Mouse (Mus musculus): ENCODE data around the gene Tsc22d2. TPM values are rescaled to one million over a fixed set of nuclear protein-coding genes. Genes with fewer than 3 reads are reported as not detected.
A peak's percentile ranks its signal among the peaks of the same experiment; 100 is the strongest.

Gene Tsc22d2
- total RNA-seq, 1 experiment = 20.9 TPM

- no peak for DNase-seq (ENCODE audit: low read depth, low spot score)
- TF ChIP-seq HCFC1 (IDR thresholded peaks at IDR 0.05; ENCODE audit: borderline replicate concordance, insufficient read depth, low read length) (no peak), ZC3H11A (IDR thresholded peaks at IDR 0.05; ENCODE audit: borderline replicate concordance, low read depth, low read length) (peak; percentile 15; the same call in 1 of the 2 replicates)
- Histone ChIP-seq H3K9ac (ENCODE audit: insufficient read depth, low read depth, low read length, poor library complexity, severe bottlenecking) (no peak overlapping the region), H3K4me1 (ENCODE audit: control insufficient read depth in 2 of 2, insufficient read depth in 2 of 2, low read length in 2 of 2, poor library complexity in 1 of 2) (peaks cover 2 to 3% of the 10 kb centered on the region in 2 experiments; a peak in 2 of 4 replicates), H3K27ac (ENCODE audit: insufficient read depth, low read depth, low read length, poor library complexity, severe bottlenecking) (no peak overlapping the region), H3K36me3 (ENCODE audit: control insufficient read depth, insufficient read depth, low read length, poor library complexity, severe bottlenecking) (no peaks in the 10 kb centered on the region), H3K4me3 (ENCODE audit: insufficient read depth in 1 of 2, low read depth in 1 of 2, low read length in 2 of 2, poor library complexity in 1 of 2, severe bottlenecking in 1 of 2) (no peak overlapping the region), H3K9me3 (ENCODE audit: control insufficient read depth, insufficient read depth, low read depth, low read length) (no peaks in the 10 kb centered on the region)
- in situ Hi-C loops (cut with MboI; ENCODE audit: low sequenced_read_pairs in 2 of 2, unreplicated experiment in 2 of 2) = no loop called here
Measured at GRCm38 (mm10) chr3:58511581-58511980, 97.1 kb downstream of the Tsc22d2 start.

- in situ Hi-C loops (cut with MboI; ENCODE audit: low sequenced_read_pairs in 2 of 2, unreplicated experiment in 2 of 2) = no loop called here
- Histone ChIP-seq H3K9me3 (ENCODE audit: control insufficient read depth, insufficient read depth, low read depth, low read length) (no peaks in the 10 kb centered on the region), H3K4me1 (ENCODE audit: control insufficient read depth in 2 of 2, insufficient read depth in 2 of 2, low read length in 2 of 2, poor library complexity in 1 of 2) (peaks cover 2 to 3% of the 10 kb centered on the region in 2 experiments; a peak in 2 of 4 replicates)
Measured at GRCm38 (mm10) chr3:58512740-58513139, 98.2 kb downstream of the Tsc22d2 start.

GRCm38 (mm10) chr3:58513483-58513882 is 99.0 kb downstream of the Tsc22d2 start:
- no peaks in the 10 kb centered on the region for H3K36me3 ChIP-seq (ENCODE audit: control insufficient read depth, insufficient read depth, low read length, poor library complexity, severe bottlenecking)
- TF ChIP-seq HCFC1 (IDR thresholded peaks at IDR 0.05; ENCODE audit: borderline replicate concordance, insufficient read depth, low read length) = no peak
- no peak for TF ChIP-seq ZC3H11A (IDR thresholded peaks at IDR 0.05; ENCODE audit: borderline replicate concordance, low read depth, low read length)
- TF ChIP-seq MAFK (IDR thresholded peaks at IDR 0.05; ENCODE audit: insufficient read depth, low read depth, low read length) = no peak
- TF ChIP-seq ZNF384 (IDR thresholded peaks at IDR 0.05; ENCODE audit: low read depth, low read length) = no peak
- no peak for TF ChIP-seq CHD2 (IDR thresholded peaks at IDR 0.05; ENCODE audit: low read depth, low read length)
- no peak for DNase-seq (ENCODE audit: low read depth, low spot score)
- H3K27ac ChIP-seq (ENCODE audit: insufficient read depth, low read depth, low read length, poor library complexity, severe bottlenecking) = no peak overlapping the region
- H3K4me1 ChIP-seq (ENCODE audit: control insufficient read depth in 2 of 2, insufficient read depth in 2 of 2, low read length in 2 of 2, poor library complexity in 1 of 2) = peaks cover 0 to 3% of the 10 kb centered on the region in 2 experiments; a peak in 2 of 4 replicates
- in situ Hi-C loops (cut with MboI; ENCODE audit: low sequenced_read_pairs in 2 of 2, unreplicated experiment in 2 of 2) = no loop called here
- no peaks in the 10 kb centered on the region for H3K9me3 ChIP-seq (ENCODE audit: control insufficient read depth, insufficient read depth, low read depth, low read length)
- no peak overlapping the region for H3K4me3 ChIP-seq (ENCODE audit: insufficient read depth in 1 of 2, low read depth in 1 of 2, low read length in 2 of 2, poor library complexity in 1 of 2, severe bottlenecking in 1 of 2)
- no peak overlapping the region for H3K9ac ChIP-seq (ENCODE audit: insufficient read depth, low read depth, low read length, poor library complexity, severe bottlenecking)

More at GRCm38 (mm10) chr3:58512740-58513139, 98.2 kb downstream of the Tsc22d2 start:
- H3K36me3 ChIP-seq (ENCODE audit: control insufficient read depth, insufficient read depth, low read length, poor library complexity, severe bottlenecking) = no peaks in the 10 kb centered on the region
- no peak for DNase-seq (ENCODE audit: low read depth, low spot score)
- no peak overlapping the region for H3K9ac ChIP-seq (ENCODE audit: insufficient read depth, low read depth, low read length, poor library complexity, severe bottlenecking)
- TF ChIP-seq ZNF384 (IDR thresholded peaks at IDR 0.05; ENCODE audit: low read depth, low read length) (no peak), ZC3H11A (IDR thresholded peaks at IDR 0.05; ENCODE audit: borderline replicate concordance, low read depth, low read length) (no peak), HCFC1 (IDR thresholded peaks at IDR 0.05; ENCODE audit: borderline replicate concordance, insufficient read depth, low read length) (no peak), MAFK (IDR thresholded peaks at IDR 0.05; ENCODE audit: insufficient read depth, low read depth, low read length) (no peak), CHD2 (IDR thresholded peaks at IDR 0.05; ENCODE audit: low read depth, low read length) (no peak)
- no peak overlapping the region for H3K27ac ChIP-seq (ENCODE audit: insufficient read depth, low read depth, low read length, poor library complexity, severe bottlenecking)
- H3K4me3 ChIP-seq (ENCODE audit: insufficient read depth in 1 of 2, low read depth in 1 of 2, low read length in 2 of 2, poor library complexity in 1 of 2, severe bottlenecking in 1 of 2) = no peak overlapping the region

GRCm38 (mm10) chr3:58515947-58516601 is 101.6 kb downstream of the Tsc22d2 start:
- Histone ChIP-seq H3K4me3 (ENCODE audit: insufficient read depth in 1 of 2, low read depth in 1 of 2, low read length in 2 of 2, poor library complexity in 1 of 2, severe bottlenecking in 1 of 2) (no peak overlapping the region), H3K4me1 (ENCODE audit: control insufficient read depth in 2 of 2, insufficient read depth in 2 of 2, low read length in 2 of 2, poor library complexity in 1 of 2) (peaks cover 0 to 3% of the 10 kb centered on the region in 2 experiments; a peak in 2 of 4 replicates), H3K9ac (ENCODE audit: insufficient read depth, low read depth, low read length, poor library complexity, severe bottlenecking) (no peak overlapping the region), H3K27ac (ENCODE audit: insufficient read depth, low read depth, low read length, poor library complexity, severe bottlenecking) (no peak overlapping the region), H3K36me3 (ENCODE audit: control insufficient read depth, insufficient read depth, low read length, poor library complexity, severe bottlenecking) (no peaks in the 10 kb centered on the region), H3K9me3 (ENCODE audit: control insufficient read depth, insufficient read depth, low read depth, low read length) (no peaks in the 10 kb centered on the region)
- TF ChIP-seq CHD2 (IDR thresholded peaks at IDR 0.05; ENCODE audit: low read depth, low read length) (no peak), MAFK (IDR thresholded peaks at IDR 0.05; ENCODE audit: insufficient read depth, low read depth, low read length) (no peak), HCFC1 (IDR thresholded peaks at IDR 0.05; ENCODE audit: borderline replicate concordance, insufficient read depth, low read length) (no peak), ZNF384 (IDR thresholded peaks at IDR 0.05; ENCODE audit: low read depth, low read length) (no peak), ZC3H11A (IDR thresholded peaks at IDR 0.05; ENCODE audit: borderline replicate concordance, low read depth, low read length) (no peak)
- no peak for DNase-seq (ENCODE audit: low read depth, low spot score)
- in situ Hi-C loops (cut with MboI; ENCODE audit: low sequenced_read_pairs in 2 of 2, unreplicated experiment in 2 of 2) = no loop called here

Other genes starting within 250 kb of the Tsc22d2 start
- gene Eif2a, start 111.1 kb downstream of the Tsc22d2 start, total RNA-seq (2012; rRNA removed) = 63.5 and 88.9 TPM in 2 replicates
- 22.4 and 41.8 TPM in 2 replicates for gene Serp1, start 111.2 kb downstream of the Tsc22d2 start, total RNA-seq (2012; rRNA removed)
- 156 and 184 TPM in 2 replicates for gene Selenot, start 161.9 kb downstream of the Tsc22d2 start, total RNA-seq (2012; rRNA removed)
- gene Erich6, start 222.5 kb downstream of the Tsc22d2 start, total RNA-seq (2012; rRNA removed) = not detected in 2 replicates